Mouse (Mus musculus) stomach, embryonic 15.5 days (tissue): ENCODE measurements around the gene Spata13. TPM values are rescaled to one million over a fixed set of nuclear protein-coding genes. Genes with fewer than 3 reads are reported as not detected.

Source experiments
- ATAC-seq: fragments of 200-750 bp; cut with Nextera tagmentation; 2 replicates; pipeline ENCODE4 v1.8.0; 2017; ENCODE audit warnings: low read depth, moderate number of reproducible peaks, moderate TSS enrichment; ENCODE audit not compliant: insufficient read depth, low FRiP score
- H3K27ac ChIP-seq: fragments of 300-500 bp; sonication (generic); 2 replicates; pipeline ENCODE4 v1.5.1; 2015; ENCODE audit warnings: mild to moderate bottlenecking, inconsistent platforms
- H3K27me3 ChIP-seq: fragments of 300-500 bp; sonication (generic); replicated peaks from 2 replicates; pipeline ENCODE4 v1.6.1; 2015; ENCODE audit warnings: inconsistent platforms
- H3K36me3 ChIP-seq: fragments of 300-500 bp; sonication (generic); 2 replicates; pipeline ENCODE4 v1.6.1; 2015; ENCODE audit warnings: inconsistent platforms
- H3K4me1 ChIP-seq: fragments of 300-500 bp; sonication (generic); 2 replicates; pipeline ENCODE4 v1.6.1; 2015; ENCODE audit warnings: inconsistent platforms
- H3K4me2 ChIP-seq: fragments of 300-500 bp; sonication (generic); 2 replicates; pipeline ENCODE4 v1.6.1; 2015; ENCODE audit warnings: mild to moderate bottlenecking, inconsistent platforms
- H3K4me3 ChIP-seq: fragments of 300-500 bp; sonication (generic); replicated peaks from 2 replicates; pipeline ENCODE4 v1.5.1; 2015; ENCODE audit warnings: inconsistent platforms
- H3K9ac ChIP-seq: fragments of 300-500 bp; sonication (generic); 2 replicates; pipeline ENCODE4 v1.6.1; 2015; ENCODE audit warnings: inconsistent platforms
- H3K9me3 ChIP-seq: fragments of 300-500 bp; sonication (generic); 2 replicates; pipeline ENCODE4 v1.6.1; 2016; ENCODE audit warnings: inconsistent platforms
- WGBS: fragments of 180-500 bp; shearing (Covaris S2); methylation state at CpG from one replicate; pipeline ENCODE4 v1.1.7; 2015; 5-methylcytosine and 5-hydroxymethylcytosine counted together
- polyA plus RNA-seq: library from polyadenylated mRNA; unstranded; fragments of >200 nt; fragmentation: Nextera tagmentation; extraction: Ambion mirVana; gene quantifications from 2 replicates; pipeline ENCODE4 v1.2.1, GENCODE M21; 2015

The Spata13 gene
- polyA plus RNA-seq, 1 experiment from 2014 or later = 21.5 TPM

GRCm38 (mm10) chr14:60612671-60613070 is 21.1 kb upstream of the Spata13 start:
- Histone ChIP-seq H3K27me3 (no peaks in the 10 kb centered on the region), H3K36me3 (no peaks in the 10 kb centered on the region), H3K9me3 (no peaks in the 10 kb centered on the region), H3K4me2 (no peak overlapping the region), H3K4me3 (no peak overlapping the region), H3K9ac (no peak overlapping the region), H3K4me1 (no peaks in the 10 kb centered on the region), H3K27ac (no peak overlapping the region)
- WGBS = 37% methylated on average over 7 of the region's 7 CpGs
- ATAC-seq = no peak

- Histone ChIP-seq H3K4me3 (no peak overlapping the region), H3K36me3 (no peaks in the 10 kb centered on the region), H3K9ac (no peak overlapping the region), H3K9me3 (no peaks in the 10 kb centered on the region), H3K4me1 (no peaks in the 10 kb centered on the region), H3K4me2 (no peak overlapping the region), H3K27me3 (no peaks in the 10 kb centered on the region), H3K27ac (no peak overlapping the region)
- 20% methylated on average over 9 of the region's 9 CpGs for WGBS
- no peak for ATAC-seq
These were observed 12.7 kb upstream of the Spata13 start for GRCm38 (mm10) chr14:60621076-60621475.

GRCm38 (mm10) chr14:60625486-60625885 is 8.3 kb upstream of the Spata13 start:
- H3K27ac ChIP-seq = no peak overlapping the region
- no peak overlapping the region for H3K4me2 ChIP-seq
- no peaks in the 10 kb centered on the region for H3K4me1 ChIP-seq
- H3K9ac ChIP-seq = no peak overlapping the region
- H3K4me3 ChIP-seq = no peak overlapping the region
- H3K36me3 ChIP-seq = no peaks in the 10 kb centered on the region
- H3K9me3 ChIP-seq = no peaks in the 10 kb centered on the region
- no peak for ATAC-seq
- 63% methylated on average over 6 of the region's 6 CpGs for WGBS
- H3K27me3 ChIP-seq = no peaks in the 10 kb centered on the region

GRCm38 (mm10) chr14:60629887-60630460 is 3.8 kb upstream of the Spata13 start:
- 65% methylated on average over 9 of the region's 9 CpGs for WGBS
- no peak for ATAC-seq
- Histone ChIP-seq H3K9ac (no peak overlapping the region), H3K4me1 (peaks cover 5% of the 10 kb centered on the region; the same call in 1 of the 2 replicates), H3K9me3 (no peaks in the 10 kb centered on the region), H3K27ac (no peak overlapping the region), H3K36me3 (no peaks in the 10 kb centered on the region), H3K27me3 (no peaks in the 10 kb centered on the region), H3K4me2 (no peak overlapping the region), H3K4me3 (no peak overlapping the region)

- no peaks in the 10 kb centered on the region for H3K9me3 ChIP-seq
- no peaks in the 10 kb centered on the region for H3K36me3 ChIP-seq
- H3K4me2 ChIP-seq = no peak overlapping the region
- H3K27ac ChIP-seq = no peak overlapping the region
- peaks cover 10% of the 10 kb centered on the region; the same call in 1 of the 2 replicates for H3K4me1 ChIP-seq
- H3K27me3 ChIP-seq = no peaks in the 10 kb centered on the region
- WGBS = 71% methylated on average over 4 of the region's 4 CpGs
- no peak for ATAC-seq
- no peak overlapping the region for H3K9ac ChIP-seq
- H3K4me3 ChIP-seq = no peak overlapping the region
These were observed 2.8 kb upstream of the Spata13 start for GRCm38 (mm10) chr14:60630981-60631380.

GRCm38 (mm10) chr14:60634877-60635771 is 1.3 kb downstream of the Spata13 start:
- Histone ChIP-seq H3K9ac (peak overlapping the region; percentile 45), H3K4me1 (peaks cover 10% of the 10 kb centered on the region; the same call in 1 of the 2 replicates), H3K36me3 (no peaks in the 10 kb centered on the region), H3K4me2 (peak overlapping the region; percentile 98), H3K9me3 (no peaks in the 10 kb centered on the region), H3K27ac (peak overlapping the region; percentile 80), H3K4me3 (peak overlapping the region; percentile 72), H3K27me3 (no peaks in the 10 kb centered on the region; the same call in 1 of the 2 replicates)
- under 1% methylated on average over 45 of the region's 45 CpGs for WGBS
- peak; percentile 76 for ATAC-seq

- peaks cover 10% of the 10 kb centered on the region; the same call in 1 of the 2 replicates for H3K4me1 ChIP-seq
- no peak for ATAC-seq
- 17% methylated on average over 14 of the region's 14 CpGs for WGBS
These were observed 2.3 kb downstream of the Spata13 start for GRCm38 (mm10) chr14:60635911-60636607.

GRCm38 (mm10) chr14:60636608-60636980 is 2.8 kb downstream of the Spata13 start:
- no peaks in the 10 kb centered on the region for H3K36me3 ChIP-seq
- peaks cover 10% of the 10 kb centered on the region; the same call in 1 of the 2 replicates for H3K4me1 ChIP-seq
- no peak overlapping the region for H3K4me2 ChIP-seq
- no peak overlapping the region for H3K4me3 ChIP-seq
- no peak overlapping the region for H3K27ac ChIP-seq
- no peak overlapping the region for H3K9ac ChIP-seq
- H3K9me3 ChIP-seq = no peaks in the 10 kb centered on the region
- WGBS = 32% methylated on average over 2 of the region's 2 CpGs
- no peaks in the 10 kb centered on the region; the same call in 1 of the 2 replicates for H3K27me3 ChIP-seq
- ATAC-seq = no peak

More at GRCm38 (mm10) chr14:60635911-60636607, 2.3 kb downstream of the Spata13 start:
- peak overlapping the region; percentile 72 for H3K4me3 ChIP-seq
- H3K9me3 ChIP-seq = no peaks in the 10 kb centered on the region
- no peak overlapping the region for H3K27ac ChIP-seq
- peak overlapping the region; percentile 98 for H3K4me2 ChIP-seq
- H3K27me3 ChIP-seq = no peaks in the 10 kb centered on the region; the same call in 1 of the 2 replicates
- no peaks in the 10 kb centered on the region for H3K36me3 ChIP-seq
- H3K9ac ChIP-seq = peak overlapping the region; percentile 45; the same call in 1 of the 2 replicates

- WGBS = 76% methylated on average over 9 of the region's 9 CpGs
- Histone ChIP-seq H3K27ac (no peak overlapping the region), H3K9me3 (no peaks in the 10 kb centered on the region), H3K36me3 (no peaks in the 10 kb centered on the region), H3K4me1 (peaks cover 10% of the 10 kb centered on the region; the same call in 1 of the 2 replicates), H3K27me3 (no peaks in the 10 kb centered on the region; the same call in 1 of the 2 replicates), H3K4me3 (no peak overlapping the region), H3K4me2 (no peak overlapping the region), H3K9ac (no peak overlapping the region)
- no peak for ATAC-seq
These were observed 3.2 kb downstream of the Spata13 start for GRCm38 (mm10) chr14:60636996-60637395.

- no peak overlapping the region for H3K9ac ChIP-seq
- no peak for ATAC-seq
- H3K27ac ChIP-seq = no peak overlapping the region
- no peaks in the 10 kb centered on the region for H3K36me3 ChIP-seq
- H3K4me3 ChIP-seq = no peak overlapping the region
- H3K4me1 ChIP-seq = peaks cover 10% of the 10 kb centered on the region; the same call in 1 of the 2 replicates
- WGBS = 51% methylated on average over 8 of the region's 8 CpGs
- H3K4me2 ChIP-seq = no peak overlapping the region
- H3K9me3 ChIP-seq = no peaks in the 10 kb centered on the region
- H3K27me3 ChIP-seq = no peaks in the 10 kb centered on the region; the same call in 1 of the 2 replicates
These were observed 4.4 kb downstream of the Spata13 start for GRCm38 (mm10) chr14:60638159-60638558.

GRCm38 (mm10) chr14:60639195-60639594 is 5.4 kb downstream of the Spata13 start:
- no peaks in the 10 kb centered on the region for H3K36me3 ChIP-seq
- H3K27ac ChIP-seq = no peak overlapping the region
- H3K9me3 ChIP-seq = no peaks in the 10 kb centered on the region
- no peak for ATAC-seq
- H3K4me3 ChIP-seq = no peak overlapping the region
- H3K4me2 ChIP-seq = no peak overlapping the region
- H3K27me3 ChIP-seq = no peaks in the 10 kb centered on the region; the same call in 1 of the 2 replicates
- 74% methylated on average over 9 of the region's 9 CpGs for WGBS
- H3K4me1 ChIP-seq = peaks cover 8% of the 10 kb centered on the region; the same call in 1 of the 2 replicates
- no peak overlapping the region for H3K9ac ChIP-seq
